Mouse (Mus musculus) C2C12 (cell line): Measurements from ENCODE around the gene Tprkb.
"Not testable (repeated sequence)": the region's sequence is repeated elsewhere in the genome, so short reads cannot be mapped to it uniquely, and the experiment has no call there.

Experiments
- CEBPB ChIP-seq: IDR thresholded peaks from one replicate; pipeline ENCODE4 v1.6.1; 2011; ENCODE audit warnings: low read depth, mild to moderate bottlenecking, control low read depth, moderate library complexity
- CTCF ChIP-seq: IDR thresholded peaks from one replicate; pipeline ENCODE4 v1.5.1; 2011; ENCODE audit not compliant: control insufficient read depth, insufficient read depth, insufficient read length
- FOSL1 ChIP-seq: IDR thresholded peaks from one replicate; pipeline ENCODE4 v1.8.0; 2011; ENCODE audit warnings: mild to moderate bottlenecking, low read length; ENCODE audit not compliant: poor library complexity, insufficient read depth, severe bottlenecking
- MAX ChIP-seq: IDR thresholded peaks from one replicate; pipeline ENCODE4 v1.6.1; 2011; ENCODE audit warnings: mild to moderate bottlenecking, control low read depth
- MYOD1 ChIP-seq: IDR thresholded peaks from one replicate; pipeline ENCODE4 v1.6.1; 2011; ENCODE audit warnings: low read depth; ENCODE audit not compliant: control insufficient read depth, insufficient read length
- MYOG ChIP-seq: IDR thresholded peaks from one replicate; pipeline ENCODE4 v1.6.1; 2011; ENCODE audit not compliant: control insufficient read depth, insufficient read length; ENCODE audit errors: extremely low read depth
- USF1 ChIP-seq: IDR thresholded peaks from one replicate; pipeline ENCODE4 v1.6.1; 2011; ENCODE audit warnings: low read depth, mild to moderate bottlenecking, control low read depth, moderate library complexity

DNA sequence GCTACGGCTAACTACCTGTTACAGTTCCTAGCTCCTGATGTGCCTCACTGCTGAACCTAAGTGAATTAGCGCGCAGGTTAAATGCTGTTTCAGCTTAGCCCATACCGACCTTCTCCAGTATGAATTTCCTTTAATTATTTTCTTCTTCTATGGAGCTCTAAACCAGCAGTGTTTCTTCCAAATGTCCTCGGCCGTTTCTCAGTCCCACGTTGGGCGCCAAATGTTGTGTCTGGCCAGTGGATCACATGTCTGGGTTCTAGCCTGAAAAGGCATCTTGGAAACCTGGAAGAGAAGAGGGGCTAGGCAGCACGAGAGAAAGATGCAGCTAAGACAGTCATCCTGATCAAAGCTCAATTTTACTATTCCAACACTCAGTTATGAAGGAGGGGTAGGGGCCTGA is 28.4 kb upstream of the Tprkb start:
- TF ChIP-seq CTCF, MYOG, USF1, MAX, CEBPB, MYOD1, FOSL1: not testable (repeated sequence)
